Mouse (Mus musculus) hindlimb bud, embryonic 11.5 days (tissue): ENCODE data around the gene Sept1.
"Not testable (repeated sequence)": the region's sequence is repeated elsewhere in the genome, so short reads cannot be mapped to it uniquely, and the experiment has no call there.

Source experiments
- DNase-seq: peaks from one replicate; pipeline ENCODE4 v3.0.0-alpha.2; 2012; ENCODE audit warnings: low read depth, low spot score; ENCODE audit errors: extremely low spot score

The Sept1 gene

DNA sequence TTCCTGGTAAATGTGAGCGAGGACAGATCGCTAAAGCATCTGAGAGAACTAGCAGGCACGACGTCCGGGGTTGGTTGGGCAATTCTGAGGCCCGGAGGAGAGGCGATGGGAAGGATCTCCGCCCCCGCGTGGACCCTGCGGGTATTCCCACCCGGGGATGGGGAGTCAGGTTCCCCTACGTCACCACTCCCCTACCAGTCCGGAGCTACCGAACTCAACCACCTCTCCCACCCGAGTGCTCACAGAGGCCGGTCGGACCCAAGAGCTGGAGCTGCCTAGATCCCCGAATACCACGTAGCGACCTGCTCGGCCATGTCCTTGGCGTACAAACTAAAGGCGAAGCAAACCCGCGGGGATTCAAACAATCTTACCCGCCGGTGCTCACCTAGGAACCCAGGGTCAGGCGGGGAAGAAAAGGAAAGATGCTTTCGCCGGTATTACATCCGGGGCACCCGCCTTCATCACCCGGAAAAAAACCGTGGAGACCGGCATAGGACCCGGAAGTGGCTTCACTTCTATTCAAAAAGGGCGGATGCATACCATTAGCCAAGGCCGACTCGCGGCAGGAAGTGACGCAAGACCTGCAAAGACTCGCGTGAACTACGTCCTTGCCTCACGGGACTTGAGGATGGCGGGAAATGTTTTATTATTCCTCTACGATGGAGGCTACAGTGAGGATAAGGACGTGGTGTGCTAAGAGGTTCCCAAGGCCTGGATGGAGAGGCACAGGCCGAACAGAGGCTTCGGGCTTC, 37.2 kb downstream of the Sept1 start, which contains the start of gene Cd2bp2:
Gene Cd2bp2, minus strand, starts transcription at position 507 of the 752 bp plus-strand sequence.
- DNase-seq: peak; percentile 93

DNA sequence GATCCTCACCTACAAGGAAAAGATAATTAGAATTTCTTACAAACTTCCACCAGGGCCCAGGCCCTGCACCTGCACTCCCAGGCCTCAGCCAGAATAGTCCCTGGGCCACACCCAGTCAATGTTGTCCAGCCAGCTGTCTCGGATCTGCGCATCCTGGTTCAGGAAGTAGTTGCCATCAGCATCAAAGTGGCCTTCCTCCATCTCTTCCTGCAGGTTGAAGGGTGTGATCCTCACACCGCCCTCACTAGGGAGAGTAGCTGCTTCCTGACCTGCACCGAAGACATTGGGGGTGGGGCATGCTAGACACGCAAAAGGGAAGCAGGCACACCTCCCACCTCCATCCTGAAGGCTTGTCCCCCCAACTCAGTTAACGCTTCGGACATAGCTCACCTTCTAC, 38.3 kb downstream of the Sept1 start:
- no peak for DNase-seq

DNA sequence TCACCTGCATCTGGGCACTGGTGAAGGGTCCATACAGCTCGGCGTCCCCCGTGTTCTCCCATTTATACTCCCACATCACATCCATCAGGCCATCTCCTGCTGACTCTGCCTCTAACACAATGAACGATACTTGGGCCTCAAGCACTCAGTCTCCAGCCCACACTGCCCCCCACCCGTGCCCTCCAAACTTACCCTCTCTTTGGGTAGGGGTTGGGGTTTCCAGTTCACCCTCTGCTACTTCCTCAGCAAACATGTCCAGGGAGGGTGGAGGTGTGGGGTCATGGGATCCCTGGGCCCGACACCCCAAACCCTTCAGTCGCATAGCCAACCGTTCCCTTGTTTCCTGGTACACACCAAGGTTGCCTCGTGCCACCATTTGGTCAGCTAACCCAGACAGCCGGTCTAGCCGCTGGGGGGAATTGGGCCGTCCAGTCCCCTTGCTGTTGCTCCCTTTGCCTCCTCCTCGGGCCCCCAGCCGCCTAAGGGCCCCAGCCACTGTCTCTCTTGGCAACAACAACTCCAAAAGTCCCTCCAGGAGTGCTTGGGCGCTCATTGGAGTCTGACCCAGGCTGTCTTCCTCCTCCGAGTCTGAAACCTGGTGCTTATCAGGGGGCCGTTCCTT, 38.8 kb downstream of the Sept1 start:
- DNase-seq: no peak

DNA sequence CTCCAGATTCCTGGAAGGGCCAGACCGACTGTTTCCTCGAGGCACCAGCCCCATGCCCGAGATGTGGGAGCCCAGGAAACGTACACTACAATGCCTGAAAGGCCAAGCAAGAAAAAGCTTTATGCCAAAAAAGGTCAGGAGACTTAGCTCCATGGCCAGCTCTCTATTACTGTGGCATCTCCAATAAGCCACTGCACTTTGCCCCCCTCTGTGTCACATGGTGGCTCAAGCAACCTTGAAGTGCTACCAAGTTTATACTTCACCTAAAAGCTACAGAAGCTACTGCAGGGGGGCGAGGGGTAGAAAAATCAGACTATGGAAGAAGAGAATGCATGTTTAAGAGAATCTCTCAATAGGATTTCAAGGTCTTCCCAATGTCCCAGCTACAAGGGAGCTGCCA, 39.9 kb downstream of the Sept1 start:
- DNase-seq: no peak

DNA sequence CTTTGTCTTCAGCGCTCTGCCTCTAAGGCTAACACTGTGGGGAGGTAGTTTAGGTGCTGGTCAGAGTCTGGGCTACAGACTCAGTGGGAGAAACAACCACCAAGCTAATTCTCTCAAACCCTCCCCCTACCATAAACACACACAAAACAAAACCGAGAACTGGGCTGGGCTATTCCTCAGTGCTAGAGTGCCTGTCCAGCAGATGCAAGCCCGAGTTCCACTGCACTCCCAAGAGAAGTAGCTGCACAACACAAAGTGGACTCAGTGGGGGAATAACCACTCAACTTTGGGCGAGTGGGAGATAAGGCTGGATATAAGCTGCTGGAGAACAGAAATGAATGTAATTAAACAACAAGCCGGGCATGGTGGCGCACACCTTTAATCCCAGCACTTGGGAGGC, 42.3 kb downstream of the Sept1 start:
- DNase-seq: no peak

DNA sequence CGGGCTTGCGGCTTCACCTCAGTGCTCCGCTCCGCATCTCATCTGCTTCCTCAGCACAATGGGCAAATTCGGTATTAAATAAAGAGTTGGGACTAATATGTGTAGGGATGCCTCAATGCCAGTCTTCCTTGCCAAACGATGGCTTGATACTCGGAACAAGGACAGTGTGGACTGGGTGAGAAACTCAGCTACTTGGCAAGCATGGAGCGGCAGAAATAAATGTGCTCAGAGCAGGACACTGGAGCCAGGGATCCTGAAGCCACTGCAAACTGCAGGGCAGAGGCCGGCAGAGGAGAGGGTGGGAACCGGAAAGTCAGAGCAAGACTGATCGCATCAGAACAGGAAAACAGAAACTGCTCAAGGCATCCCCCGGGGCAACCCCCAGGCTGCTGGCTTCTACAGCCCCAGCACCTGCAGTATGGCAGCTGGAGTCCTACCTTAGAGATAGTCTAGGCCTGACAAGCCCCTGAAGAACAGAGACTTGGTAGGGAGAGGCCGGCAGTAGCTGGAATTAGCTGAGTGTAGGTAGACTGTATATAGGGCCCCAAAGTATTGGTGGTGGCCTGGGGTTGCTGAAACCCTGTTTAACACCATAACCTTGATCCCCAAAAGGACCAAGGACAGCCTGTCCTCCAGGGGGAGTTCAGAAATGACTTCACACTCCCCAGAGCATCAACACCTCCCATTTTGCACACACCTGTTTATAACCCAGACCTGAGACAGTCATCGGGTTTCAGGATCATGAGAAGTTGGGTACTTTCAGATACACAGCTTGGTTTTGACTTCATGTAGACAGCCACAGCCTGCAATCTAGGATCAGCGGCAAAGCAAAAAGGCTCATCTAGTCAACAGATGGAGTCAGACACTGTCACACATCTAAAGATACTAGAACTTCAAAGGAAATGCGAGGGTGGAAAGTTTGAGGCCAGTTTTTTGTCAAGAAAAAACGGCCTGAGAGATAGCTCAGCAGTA, 44.3 kb downstream of the Sept1 start:
- DNase-seq: no peak

DNA sequence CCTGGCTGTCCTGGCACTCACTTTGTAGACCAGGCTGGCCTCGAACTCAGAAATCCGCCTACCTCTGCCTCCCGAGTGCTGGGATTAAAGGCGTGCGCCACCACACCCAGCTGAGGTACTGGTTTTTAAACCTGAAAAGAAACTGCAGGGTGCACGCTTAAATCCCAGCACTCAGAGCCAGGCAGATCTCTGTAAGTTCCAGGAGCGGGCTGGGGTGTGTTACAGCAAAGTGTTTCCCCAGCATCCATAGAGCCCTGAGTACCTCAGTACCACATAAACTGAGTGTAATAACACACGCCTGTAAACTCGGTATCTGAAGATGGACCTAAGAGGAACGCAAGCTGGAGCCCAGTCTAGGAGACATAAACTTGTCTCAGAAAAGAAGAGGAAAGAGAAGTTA, 45.6 kb downstream of the Sept1 start:
- no peak for DNase-seq

DNA sequence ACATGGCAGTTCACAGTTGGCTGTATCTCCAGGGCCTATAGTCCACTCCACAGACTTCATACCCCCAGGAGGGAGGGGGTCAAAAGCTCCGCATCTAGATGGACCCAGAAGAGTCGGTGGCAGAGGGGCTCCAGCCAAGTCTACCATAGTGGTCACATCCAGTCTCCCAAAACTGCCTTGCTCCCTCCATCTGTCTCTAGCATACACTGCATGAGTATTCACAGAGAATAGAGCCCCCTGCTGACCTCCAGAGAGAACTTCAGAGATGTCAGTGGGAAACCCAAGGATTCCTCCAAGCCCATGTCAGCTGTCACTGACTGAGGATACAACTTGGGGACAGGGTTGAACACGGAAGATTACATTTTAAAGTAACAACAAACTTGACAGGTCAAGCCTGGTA, 47.3 kb downstream of the Sept1 start:
- DNase-seq: no peak

DNA sequence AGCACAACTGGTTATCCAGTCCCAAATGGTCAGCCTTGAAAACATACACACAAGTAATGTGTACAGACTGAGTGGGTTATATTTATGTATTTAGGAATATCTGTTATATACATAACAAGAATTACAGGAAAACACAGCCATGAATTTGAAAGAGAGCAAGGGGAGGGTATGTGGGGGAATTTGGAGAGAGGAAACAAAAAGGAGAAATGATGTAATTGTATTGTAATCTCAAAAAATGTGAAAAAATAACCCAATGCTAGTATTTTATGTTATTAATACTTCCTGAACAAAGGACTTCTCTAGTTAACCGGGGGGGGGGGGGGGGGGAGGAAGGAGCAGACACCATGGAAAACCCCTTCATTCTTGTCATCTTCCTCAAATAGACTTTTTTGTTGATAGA, 48.2 kb downstream of the Sept1 start:
- no peak for DNase-seq

DNA sequence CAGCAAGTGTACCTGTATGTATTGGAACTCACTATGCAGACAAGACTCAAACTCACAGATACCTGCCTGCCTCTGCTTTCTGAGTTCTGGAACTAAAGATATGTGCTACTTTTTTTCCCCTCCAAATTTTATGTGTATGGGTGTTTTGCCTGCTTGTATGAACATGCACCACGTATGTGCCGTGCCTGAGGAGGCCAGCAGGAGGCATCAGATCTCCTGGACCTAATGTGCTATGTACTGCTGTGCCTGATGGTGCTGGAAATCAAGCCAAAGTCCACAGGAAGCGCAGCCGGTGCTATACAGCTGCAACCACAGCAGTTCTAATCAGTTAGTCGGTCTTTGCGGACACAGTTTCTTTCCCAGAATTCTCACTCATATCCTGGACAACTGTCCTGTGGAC, 49.1 kb downstream of the Sept1 start:
- no peak for DNase-seq

DNA sequence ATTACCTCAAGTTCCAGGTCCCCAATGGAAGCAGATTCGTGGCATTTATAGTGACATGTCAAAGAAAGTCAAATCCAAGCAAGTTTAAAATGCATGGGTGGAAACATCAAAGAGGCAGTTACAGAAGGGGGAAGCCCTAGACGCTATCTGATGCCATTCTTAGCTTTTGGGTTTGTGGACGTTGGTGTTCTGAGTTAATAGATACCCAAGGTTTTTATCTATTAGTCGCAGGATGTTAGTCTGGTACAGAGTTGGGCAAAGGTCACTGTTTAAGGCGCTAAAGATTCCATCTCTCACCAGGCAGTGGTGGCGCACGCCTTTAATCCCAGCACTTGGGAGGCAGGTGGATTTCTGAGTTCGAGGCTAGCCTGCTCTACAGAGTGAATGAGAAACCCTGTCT, 49.6 kb downstream of the Sept1 start:
- no peak for DNase-seq

DNA sequence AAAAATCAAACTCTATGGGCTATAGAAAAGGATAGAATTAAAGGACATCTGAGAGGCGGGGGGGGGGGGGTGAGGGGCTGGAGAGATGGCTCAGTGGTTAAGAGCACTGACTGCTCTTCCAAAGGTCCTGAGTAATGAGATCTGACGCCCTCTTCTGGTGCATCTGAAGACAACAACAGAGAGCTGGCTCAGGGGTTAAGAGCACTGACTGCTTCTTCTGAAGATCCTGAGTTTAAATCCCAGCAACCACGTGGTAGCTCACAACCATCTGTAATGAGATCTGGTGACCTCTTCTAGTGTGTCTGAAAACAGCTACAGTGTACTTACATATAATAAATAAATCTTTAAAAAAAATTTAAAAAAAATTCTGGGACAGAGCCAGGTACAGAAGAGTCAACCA, 51.2 kb downstream of the Sept1 start:
- not testable (repeated sequence) for DNase-seq

DNA sequence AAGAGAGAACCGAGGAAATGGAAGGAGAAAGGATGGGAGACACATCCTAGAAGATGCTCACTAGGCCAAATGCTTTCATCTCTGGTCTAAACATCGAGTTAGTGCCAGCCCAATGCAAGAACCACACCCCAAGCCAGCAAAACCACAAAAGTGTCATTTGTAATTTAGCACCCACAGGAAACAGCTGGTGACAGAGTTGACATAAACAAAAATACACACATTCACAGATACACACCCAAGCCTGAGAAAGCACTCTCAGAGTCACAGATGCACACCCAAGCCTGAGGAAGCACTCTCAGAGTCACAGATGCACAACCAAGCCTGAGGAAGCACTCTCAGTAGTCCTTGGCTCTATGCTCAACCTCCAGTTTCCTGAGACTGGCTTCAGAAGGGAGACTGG, 52.1 kb downstream of the Sept1 start:
- no peak for DNase-seq

DNA sequence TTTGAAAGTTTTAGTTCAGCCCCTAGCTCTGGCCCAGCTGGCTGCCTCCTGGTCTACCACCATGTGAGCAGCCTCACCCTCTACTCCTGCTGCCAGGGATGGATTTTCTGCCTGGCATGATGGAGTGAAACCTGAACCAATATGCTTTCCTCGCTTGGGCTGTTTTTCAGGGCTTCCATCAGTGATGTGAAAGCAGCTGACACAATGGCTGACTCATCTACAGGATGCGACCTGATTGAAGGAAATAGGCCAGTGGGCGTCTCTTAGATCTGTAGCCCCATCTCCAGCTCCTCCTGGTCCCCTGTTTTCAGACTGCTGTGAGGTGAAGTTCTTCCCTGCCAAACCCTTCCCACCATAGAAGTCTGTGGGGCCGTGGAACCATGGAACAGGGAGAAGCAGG, 56.0 kb downstream of the Sept1 start:
- no peak for DNase-seq

DNA sequence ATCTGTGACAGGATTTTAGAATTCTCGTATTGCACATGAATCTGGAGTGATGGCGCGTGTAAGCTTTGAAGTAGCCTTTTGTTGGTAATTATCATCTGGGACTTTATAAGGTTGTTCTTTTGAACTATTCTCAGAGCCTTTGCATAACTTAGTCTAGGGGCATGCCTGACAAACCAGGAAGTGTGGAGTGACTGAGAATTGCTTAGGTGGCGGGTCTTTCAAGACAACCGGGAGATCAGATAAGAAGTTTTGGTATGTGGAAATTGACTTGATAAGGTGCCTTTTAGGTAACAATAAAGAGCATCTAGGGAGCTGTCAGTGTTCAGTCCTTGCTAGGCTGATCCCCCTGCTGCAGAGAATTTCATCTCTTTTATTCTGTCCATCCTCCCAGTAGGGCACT, 66.4 kb downstream of the Sept1 start:
- DNase-seq: no peak

DNA sequence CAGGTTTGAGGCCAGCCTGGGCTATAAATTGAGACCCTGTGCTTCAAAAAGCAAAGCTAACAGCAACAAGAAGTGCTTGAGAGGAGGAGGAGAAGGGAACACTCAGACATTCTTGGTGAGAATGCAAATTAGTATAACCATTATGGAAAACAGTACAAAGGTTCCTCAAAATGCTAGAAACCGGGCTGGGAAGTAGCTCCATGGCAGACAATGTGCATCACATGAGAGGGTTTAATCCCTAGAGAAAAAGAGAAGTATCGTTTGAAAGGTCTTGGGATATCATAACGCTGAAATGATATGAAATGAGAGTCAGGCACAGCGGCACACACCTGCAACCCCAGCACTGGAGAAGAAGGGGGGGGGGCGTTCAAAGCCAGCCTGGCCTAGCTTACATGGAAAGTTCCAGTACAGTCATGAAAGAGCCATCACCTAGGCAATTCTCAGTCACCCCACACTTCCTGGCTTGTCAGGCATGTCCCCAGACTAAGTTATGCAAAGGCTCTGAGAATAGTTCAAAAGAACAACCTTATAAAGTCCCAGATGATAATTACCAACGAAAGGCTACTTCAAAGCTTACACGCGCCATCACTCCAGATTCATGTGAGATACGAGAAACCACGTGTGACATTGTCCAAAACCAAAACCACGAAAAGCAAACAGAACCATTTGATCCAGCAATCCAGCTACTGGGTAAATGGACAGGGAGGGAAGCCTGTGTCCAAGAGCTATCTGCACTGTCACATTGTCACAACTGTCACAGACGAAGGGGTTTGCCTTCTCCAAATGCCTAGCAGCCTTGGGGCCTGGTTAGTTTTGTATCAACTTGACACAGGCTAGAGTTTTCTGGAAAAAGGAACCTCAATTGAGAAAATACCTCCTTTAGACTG, 67.1 kb downstream of the Sept1 start:
- DNase-seq: no peak
